Mouse (Mus musculus) liver, postnatal 0 days (tissue): ENCODE results near the gene Ensa. TPM values are rescaled to one million over a fixed set of nuclear protein-coding genes. Genes with fewer than 3 reads are reported as not detected.
"Not testable (repeated sequence)": the region's sequence is repeated elsewhere in the genome, so short reads cannot be mapped to it uniquely, and the experiment has no call there.

ENCODE experiments used
- ATAC-seq: fragments of 200-750 bp; cut with Nextera tagmentation; 2 replicates; pipeline ENCODE4 v1.8.0; 2017; ENCODE audit warnings: mild to moderate bottlenecking, moderate library complexity
- DNase-seq: peaks from one replicate; pipeline ENCODE4 v3.0.0-alpha.2; 2016
- H3K27ac ChIP-seq: fragments of 300-500 bp; sonication (generic); 2 replicates; pipeline ENCODE4 v1.5.1; 2014; ENCODE audit warnings: antibody characterized with exemption, moderate library complexity, mild to moderate bottlenecking, low read depth
- H3K27me3 ChIP-seq: fragments of 300-500 bp; sonication (generic); 2 replicates; pipeline ENCODE4 v1.6.1; 2014; ENCODE audit warnings: low read length, control low read depth, mixed read lengths; ENCODE audit not compliant: insufficient read depth
- H3K36me3 ChIP-seq: fragments of 300-500 bp; sonication (generic); replicated peaks from 2 replicates; pipeline ENCODE4 v1.6.1; 2014; ENCODE audit warnings: mild to moderate bottlenecking, control low read depth, low read length, moderate library complexity, mixed read lengths; ENCODE audit not compliant: insufficient read depth
- H3K4me1 ChIP-seq: fragments of 300-500 bp; sonication (generic); 2 replicates; pipeline ENCODE4 v1.6.1; 2014; ENCODE audit warnings: antibody characterized with exemption, mild to moderate bottlenecking, control low read depth; ENCODE audit not compliant: insufficient read depth
- H3K4me2 ChIP-seq: fragments of 300-500 bp; sonication (generic); 2 replicates; pipeline ENCODE4 v1.6.1; 2014; ENCODE audit warnings: low read depth, mild to moderate bottlenecking, low read length, moderate library complexity, mixed read lengths
- H3K4me3 ChIP-seq: fragments of 300-500 bp; sonication (generic); 2 replicates; pipeline ENCODE4 v1.5.1; 2014; ENCODE audit warnings: low read depth, low read length
- H3K9ac ChIP-seq: fragments of 300-500 bp; sonication (generic); replicated peaks from 2 replicates; pipeline ENCODE4 v1.6.1; 2014; ENCODE audit warnings: mild to moderate bottlenecking, moderate library complexity
- H3K9me3 ChIP-seq: fragments of 300-500 bp; sonication (generic); 2 replicates; pipeline ENCODE4 v1.6.1; 2016; ENCODE audit warnings: mild to moderate bottlenecking, control low read depth, low read length, mixed read lengths
- CTCF ChIP-seq: sonication (generic); IDR thresholded peaks from 2 replicates; pipeline ENCODE4 v1.5.1; 2016; ENCODE audit warnings: antibody characterized with exemption, low read depth
- EP300 ChIP-seq: IDR thresholded peaks from 2 replicates; pipeline ENCODE4 v1.6.1; 2016; ENCODE audit warnings: antibody characterized with exemption, low read depth, mild to moderate bottlenecking
- WGBS: fragments of 180-500 bp; shearing (Covaris S2); extraction: QIAGEN DNeasy Blood & Tissue Kit; methylation state at CpG from one replicate; pipeline ENCODE4 v1.1.7; 2014; ENCODE audit not compliant: insufficient replicate concordance; 5-methylcytosine and 5-hydroxymethylcytosine counted together
- polyA plus RNA-seq: library from polyadenylated mRNA; unstranded; fragments of >200 nt; fragmentation: Nextera tagmentation; extraction: Ambion mirVana; gene quantifications from 2 replicates; pipeline ENCODE4 v1.2.1, GENCODE M21; 2015

The Ensa gene
- polyA plus RNA-seq, 1 experiment from 2014 or later, result 23.9 TPM

DNA sequence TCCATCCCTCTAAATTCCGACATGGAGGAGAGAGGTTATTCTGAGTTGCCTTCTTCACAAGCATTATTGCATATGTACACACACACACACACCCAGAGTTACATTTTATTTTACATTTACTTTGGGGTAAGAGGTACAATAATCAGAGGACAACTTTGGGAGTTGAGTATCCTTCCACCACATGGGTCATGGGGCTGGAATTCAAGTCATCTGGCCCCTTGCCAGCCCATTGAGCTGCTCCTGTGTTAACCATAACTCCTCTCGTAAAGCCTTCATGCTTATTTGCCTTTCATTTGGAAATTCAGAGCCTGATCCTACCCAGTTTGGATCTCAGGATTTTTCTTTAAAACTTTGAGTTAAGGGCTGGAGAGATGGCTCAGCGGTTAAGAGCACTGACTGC, 18.7 kb upstream of the Ensa start:
- Histone ChIP-seq H3K4me2 (no peak overlapping the region), H3K4me1 (no peaks in the 10 kb centered on the region), H3K4me3 (no peak overlapping the region), H3K9me3 (no peaks in the 10 kb centered on the region), H3K36me3 (peaks cover 46% of the 10 kb centered on the region), H3K27me3 (no peaks in the 10 kb centered on the region), H3K9ac (no peak overlapping the region), H3K27ac (no peak overlapping the region)
- no peak for TF ChIP-seq EP300
- no peak for TF ChIP-seq CTCF
- WGBS, result 93% methylated on average over 3 of the region's 3 CpGs
- no peak for ATAC-seq
- DNase-seq, result no peak

DNA sequence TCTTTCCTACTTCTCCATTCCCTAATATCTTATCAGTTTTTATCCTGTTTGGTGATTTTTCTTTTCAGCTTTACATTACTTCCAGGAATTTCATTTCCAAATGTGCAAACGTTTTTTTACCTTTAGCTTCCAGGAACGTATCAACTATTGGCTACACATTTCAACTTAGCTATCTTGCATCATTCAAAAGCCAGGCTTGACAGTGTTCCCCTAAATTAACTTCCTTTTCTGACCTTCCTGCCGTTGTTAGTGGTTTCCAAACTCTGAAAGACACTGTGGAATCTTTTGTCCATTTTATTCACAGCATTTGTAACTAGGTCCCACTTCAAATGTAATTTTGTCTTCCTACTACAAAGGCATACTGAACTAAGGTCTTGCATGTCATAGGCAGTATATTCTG, 15.6 kb upstream of the Ensa start:
- ATAC-seq, result no peak
- peaks cover 47% of the 10 kb centered on the region for H3K36me3 ChIP-seq
- TF ChIP-seq CTCF (no peak), EP300 (no peak)
- no peak overlapping the region for H3K4me2 ChIP-seq
- H3K27me3 ChIP-seq, result no peaks in the 10 kb centered on the region
- no peak overlapping the region for H3K9ac ChIP-seq
- no peak overlapping the region for H3K27ac ChIP-seq
- H3K4me3 ChIP-seq, result no peak overlapping the region
- H3K9me3 ChIP-seq, result no peaks in the 10 kb centered on the region
- H3K4me1 ChIP-seq, result no peaks in the 10 kb centered on the region
- WGBS, result 47% methylated on average over 3 of the region's 3 CpGs
- no peak for DNase-seq

DNA sequence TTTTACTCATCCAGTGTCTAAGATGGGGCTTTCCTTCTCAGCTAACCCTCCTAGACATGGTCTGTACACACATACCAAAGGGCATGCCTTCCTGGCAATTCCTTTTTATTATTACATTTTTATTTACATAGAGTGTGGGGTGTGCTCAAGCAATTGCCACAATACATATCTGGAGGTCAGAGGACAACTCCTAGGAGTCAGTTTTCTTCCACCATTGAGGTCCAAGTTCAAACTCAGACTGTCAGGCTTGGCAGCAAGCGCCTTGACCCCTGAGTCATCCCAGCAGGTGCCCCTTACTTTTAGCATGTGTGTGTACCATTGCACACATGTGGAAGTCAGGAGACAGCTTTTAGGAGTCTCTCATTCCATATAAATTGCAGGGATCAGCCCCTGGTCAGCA, 10.8 kb upstream of the Ensa start:
- peaks cover 51% of the 10 kb centered on the region for H3K36me3 ChIP-seq
- H3K4me1 ChIP-seq, result no peaks in the 10 kb centered on the region
- no peak for ATAC-seq
- H3K27ac ChIP-seq, result no peak overlapping the region
- no peaks in the 10 kb centered on the region for H3K9me3 ChIP-seq
- DNase-seq, result no peak
- no peak overlapping the region for H3K4me2 ChIP-seq
- TF ChIP-seq CTCF (no peak), EP300 (no peak)
- H3K4me3 ChIP-seq, result no peak overlapping the region
- no peak overlapping the region for H3K9ac ChIP-seq
- no peaks in the 10 kb centered on the region for H3K27me3 ChIP-seq
- 79% methylated on average over 1 of the region's 1 CpGs for WGBS

DNA sequence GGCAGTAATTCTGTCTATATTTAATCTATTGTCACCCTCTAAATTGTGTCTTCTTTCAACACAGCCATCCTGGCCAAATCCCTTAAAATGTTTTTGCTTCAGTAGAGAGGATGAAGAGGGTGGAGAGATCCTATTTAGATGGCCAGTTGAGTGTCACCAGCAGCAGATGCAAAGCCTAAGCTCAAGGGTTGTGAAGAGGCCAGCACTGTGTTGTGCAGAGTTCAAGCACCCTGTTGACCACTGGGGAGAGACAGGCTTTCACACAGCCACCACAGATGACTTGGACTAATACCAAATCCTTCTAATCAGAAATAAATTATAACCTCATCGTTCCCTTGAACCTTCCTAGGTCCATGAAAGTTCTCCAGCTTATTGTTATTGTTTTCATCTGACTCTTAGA, 6.3 kb upstream of the Ensa start:
- Histone ChIP-seq H3K9ac (no peak overlapping the region; the same call in 1 of the 2 replicates), H3K36me3 (peaks cover 46% of the 10 kb centered on the region), H3K9me3 (no peaks in the 10 kb centered on the region), H3K27me3 (no peaks in the 10 kb centered on the region), H3K4me3 (no peak overlapping the region), H3K27ac (no peak overlapping the region), H3K4me2 (no peak overlapping the region), H3K4me1 (no peaks in the 10 kb centered on the region)
- DNase-seq (no peak), ATAC-seq (no peak)
- TF ChIP-seq CTCF, result no peak
- no peak for TF ChIP-seq EP300
- WGBS, result 88% methylated on average over 1 of the region's 1 CpGs

DNA sequence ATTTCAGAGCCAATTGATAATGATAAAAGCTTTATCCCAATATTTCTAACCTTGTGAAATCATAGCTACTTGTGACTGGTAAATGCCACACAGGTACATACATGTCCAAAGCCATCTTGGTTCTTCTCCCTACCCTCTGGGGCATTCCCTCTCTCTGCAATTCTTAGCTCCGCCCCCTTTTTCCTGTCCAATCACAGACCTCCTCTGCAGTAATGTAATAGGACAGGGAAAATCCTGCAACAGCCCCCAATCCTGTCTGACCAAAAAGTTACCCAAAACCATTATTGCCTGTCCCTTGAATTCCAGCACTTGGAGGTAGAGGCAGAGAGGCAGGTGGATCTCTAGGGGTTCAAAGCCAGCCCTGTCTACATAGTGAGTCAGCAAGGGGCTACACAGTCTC, 3.6 kb upstream of the Ensa start:
- H3K27me3 ChIP-seq, result no peaks in the 10 kb centered on the region
- DNase-seq (no peak), ATAC-seq (no peak)
- H3K36me3 ChIP-seq, result peaks cover 36% of the 10 kb centered on the region
- WGBS, result 75% methylated on average over 1 of the region's 1 CpGs
- peaks cover 3% of the 10 kb centered on the region for H3K4me1 ChIP-seq
- no peak overlapping the region for H3K4me2 ChIP-seq
- no peak overlapping the region for H3K9ac ChIP-seq
- H3K27ac ChIP-seq, result no peak overlapping the region
- no peak overlapping the region for H3K4me3 ChIP-seq
- no peak for TF ChIP-seq EP300
- H3K9me3 ChIP-seq, result no peaks in the 10 kb centered on the region

DNA sequence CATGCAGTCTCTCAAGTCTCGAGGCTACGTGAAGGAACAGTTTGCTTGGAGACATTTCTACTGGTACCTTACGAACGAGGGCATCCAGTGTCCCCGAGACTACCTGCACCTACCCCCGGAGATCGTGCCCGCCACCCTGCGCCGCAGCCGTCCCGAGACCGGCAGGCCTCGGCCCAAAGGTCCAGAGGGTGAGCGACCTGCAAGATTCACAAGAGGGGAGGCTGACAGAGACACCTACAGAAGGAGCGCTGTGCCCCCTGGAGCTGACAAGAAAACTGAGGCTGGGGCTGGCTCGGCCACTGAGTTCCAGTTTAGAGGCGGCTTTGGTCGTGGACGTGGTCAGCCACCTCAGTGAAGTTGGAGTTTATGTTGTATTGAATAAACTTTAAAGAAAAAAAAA, 2.4 kb upstream of the Ensa start:
- H3K36me3 ChIP-seq, result peaks cover 40% of the 10 kb centered on the region
- not testable (repeated sequence) for H3K4me2 ChIP-seq, H3K27me3 ChIP-seq, H3K27ac ChIP-seq, H3K4me1 ChIP-seq, H3K9ac ChIP-seq, DNase-seq, H3K4me3 ChIP-seq, ATAC-seq, H3K9me3 ChIP-seq
- WGBS, result 96% methylated on average over 20 of the region's 20 CpGs

DNA sequence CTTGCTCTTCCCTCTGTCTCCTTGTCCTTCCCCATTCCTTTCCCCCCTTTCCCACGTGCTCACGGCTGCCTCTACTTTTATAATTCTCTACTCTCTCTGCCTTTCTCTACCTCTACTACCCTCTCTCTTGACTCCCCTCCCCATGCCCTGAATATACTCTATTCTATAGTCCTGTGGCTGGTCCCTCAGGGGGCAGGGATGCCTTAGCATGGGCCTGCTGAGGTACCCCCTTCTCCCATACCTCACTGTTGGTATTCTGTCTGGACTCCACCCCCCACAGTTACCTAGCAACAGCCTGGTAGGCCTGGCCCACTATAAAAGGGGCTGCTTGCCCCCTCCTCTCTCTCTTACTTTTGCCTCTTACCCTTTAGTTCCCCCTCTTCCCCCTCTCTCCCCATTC, 1.2 kb upstream of the Ensa start:
- H3K27me3 ChIP-seq, result no peaks in the 10 kb centered on the region
- 78% methylated on average over 2 of the region's 2 CpGs for WGBS
- no peak overlapping the region for H3K9ac ChIP-seq
- peaks cover 5% of the 10 kb centered on the region for H3K4me1 ChIP-seq
- no peaks in the 10 kb centered on the region for H3K9me3 ChIP-seq
- H3K4me2 ChIP-seq, result no peak overlapping the region
- no peak overlapping the region for H3K4me3 ChIP-seq
- ATAC-seq (no peak), DNase-seq (no peak)
- peaks cover 40% of the 10 kb centered on the region for H3K36me3 ChIP-seq
- no peak overlapping the region for H3K27ac ChIP-seq
- TF ChIP-seq CTCF (no peak), EP300 (no peak)

DNA sequence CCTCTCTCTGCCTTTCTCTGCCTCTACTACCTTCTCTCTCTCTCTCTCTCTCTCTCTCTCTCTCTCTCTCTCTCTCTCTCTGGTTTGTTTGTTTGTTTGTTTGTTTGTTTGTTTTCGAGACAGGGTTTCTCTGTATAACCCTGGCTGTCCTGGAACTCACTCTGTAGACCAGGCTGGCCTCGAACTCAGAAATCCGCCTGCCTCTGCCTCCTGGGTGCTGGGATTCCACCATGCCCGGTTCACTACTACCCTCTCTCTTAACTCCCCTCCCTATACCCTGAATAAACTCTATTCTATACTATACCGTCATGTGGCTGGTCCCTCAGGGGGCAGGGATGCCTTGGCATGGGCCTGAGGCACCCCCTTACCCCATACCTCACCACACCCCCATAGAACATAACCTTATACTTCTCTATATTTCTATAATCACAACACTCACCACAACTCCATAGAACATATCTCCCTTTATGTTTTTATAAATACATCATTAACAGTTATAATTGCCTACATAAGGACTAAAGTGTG, 740 bp upstream of the Ensa start:
- 78% methylated on average over 5 of the region's 5 CpGs for WGBS
- H3K27me3 ChIP-seq, H3K9me3 ChIP-seq, ATAC-seq, H3K4me1 ChIP-seq, DNase-seq: not testable (repeated sequence)
- Histone ChIP-seq H3K9ac (peak overlapping the region; percentile 52; the same call in 1 of the 2 replicates), H3K36me3 (peaks cover 42% of the 10 kb centered on the region), H3K27ac (peak overlapping the region; percentile 86), H3K4me2 (peak overlapping the region; percentile 71), H3K4me3 (peak overlapping the region; percentile 78)
